Mouse (Mus musculus) cerebellum, adult 8-10 months (tissue): ENCODE results near the gene Otop2.

Source experiments
- DNase-seq: peaks from one replicate; pipeline ENCODE4 v3.0.0; 2022

Otop2 gene

DNA sequence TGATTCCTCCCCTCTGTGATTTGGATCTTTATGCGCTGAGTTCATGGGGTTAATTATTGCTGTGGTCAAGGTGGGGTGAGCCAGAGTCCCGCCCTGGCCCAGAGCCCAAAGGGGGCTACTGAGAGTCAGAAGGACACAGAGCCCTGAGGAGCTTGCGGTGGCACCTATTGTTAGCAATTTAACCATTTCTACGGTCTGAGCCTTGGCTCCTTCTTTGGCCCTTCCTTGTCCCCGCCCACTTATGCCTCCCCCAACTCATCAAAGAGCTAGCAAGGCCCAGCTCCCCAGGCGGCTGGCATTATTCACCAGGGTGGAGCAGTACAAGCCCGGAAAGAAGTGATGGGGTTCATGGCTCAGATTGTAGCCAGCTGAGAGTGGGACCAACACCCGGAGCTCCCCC lies at the start of gene Otop2:
Gene Otop2 (plus strand): TSS at position 301 of the 400 bp plus-strand sequence.
- DNase-seq = no peak

DNA sequence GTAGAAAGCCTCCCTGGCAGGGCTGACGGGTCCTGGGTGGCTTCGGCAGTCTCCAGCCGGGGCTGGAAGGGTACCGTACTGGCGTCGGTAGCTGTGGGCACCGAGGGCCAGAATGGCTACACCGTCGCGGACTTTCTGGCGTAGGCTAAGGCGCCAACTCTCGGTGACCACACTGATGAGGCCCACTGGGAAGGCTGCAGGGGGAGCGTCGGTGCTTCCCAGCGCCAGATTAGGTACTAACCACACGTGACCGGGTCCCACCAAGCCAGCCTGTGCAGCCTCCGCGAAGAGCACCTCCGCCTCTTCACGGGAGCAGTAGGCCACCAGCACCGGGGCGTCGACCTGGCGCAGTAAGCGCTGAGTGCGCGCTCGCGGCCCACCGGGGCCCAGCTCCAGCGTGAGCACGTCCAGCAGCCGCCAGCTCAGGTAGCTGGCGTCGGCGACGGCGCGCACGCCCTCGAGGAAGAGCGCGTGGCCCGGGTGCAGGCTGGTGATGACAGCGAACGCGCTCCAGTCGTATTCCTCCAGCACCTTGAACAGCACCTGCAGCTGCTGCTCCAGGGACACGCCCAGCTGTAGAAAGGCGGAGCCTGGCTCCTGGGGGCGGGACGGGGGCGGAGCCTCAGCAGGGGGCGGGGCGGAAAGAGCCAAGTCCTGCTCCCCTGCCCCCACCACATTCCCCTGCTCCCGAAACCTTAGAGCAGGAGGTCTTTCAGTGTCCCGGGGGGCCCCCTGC lies 49.0 kb upstream of the Otop2 start:
- DNase-seq = no peak

DNA sequence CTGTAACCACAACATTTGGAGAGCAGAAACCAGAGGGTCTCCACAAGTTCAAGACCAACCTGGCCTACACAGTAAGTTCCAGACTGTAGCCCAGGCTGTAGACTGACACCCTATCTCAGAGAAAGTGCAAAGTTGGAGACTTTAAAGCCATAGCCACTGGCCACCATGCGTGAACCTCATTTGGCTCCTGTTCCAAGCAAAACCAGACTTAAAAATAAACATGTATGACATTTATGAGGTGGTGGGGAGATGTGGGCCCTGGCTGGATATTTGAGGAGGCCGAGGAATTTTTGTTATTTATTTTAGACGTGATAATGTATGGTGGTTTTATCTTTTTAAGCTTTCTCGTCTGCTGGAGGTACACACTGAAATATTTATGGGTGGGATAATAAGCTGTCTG lies 47.8 kb upstream of the Otop2 start:
- DNase-seq = no peak

DNA sequence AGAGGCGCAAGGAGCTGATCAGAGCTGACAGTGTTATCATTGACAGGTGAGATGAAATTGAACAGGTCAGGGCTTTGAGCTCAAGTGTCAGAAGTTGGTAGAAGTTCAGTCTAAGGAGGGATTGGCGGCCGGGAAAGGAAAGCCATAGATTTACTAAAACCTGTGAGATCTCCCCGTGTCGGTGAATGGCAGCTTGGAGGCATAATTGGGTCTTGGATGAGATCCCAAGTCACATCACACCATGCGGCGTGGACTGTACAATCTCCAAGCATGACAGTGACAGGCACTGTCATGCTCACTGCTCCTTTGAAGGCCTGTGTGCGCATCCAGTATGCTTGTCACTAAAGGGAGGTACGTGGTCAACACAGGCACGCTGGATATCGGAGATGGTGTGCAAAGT lies 44.0 kb upstream of the Otop2 start:
- peak; percentile 63 for DNase-seq

DNA sequence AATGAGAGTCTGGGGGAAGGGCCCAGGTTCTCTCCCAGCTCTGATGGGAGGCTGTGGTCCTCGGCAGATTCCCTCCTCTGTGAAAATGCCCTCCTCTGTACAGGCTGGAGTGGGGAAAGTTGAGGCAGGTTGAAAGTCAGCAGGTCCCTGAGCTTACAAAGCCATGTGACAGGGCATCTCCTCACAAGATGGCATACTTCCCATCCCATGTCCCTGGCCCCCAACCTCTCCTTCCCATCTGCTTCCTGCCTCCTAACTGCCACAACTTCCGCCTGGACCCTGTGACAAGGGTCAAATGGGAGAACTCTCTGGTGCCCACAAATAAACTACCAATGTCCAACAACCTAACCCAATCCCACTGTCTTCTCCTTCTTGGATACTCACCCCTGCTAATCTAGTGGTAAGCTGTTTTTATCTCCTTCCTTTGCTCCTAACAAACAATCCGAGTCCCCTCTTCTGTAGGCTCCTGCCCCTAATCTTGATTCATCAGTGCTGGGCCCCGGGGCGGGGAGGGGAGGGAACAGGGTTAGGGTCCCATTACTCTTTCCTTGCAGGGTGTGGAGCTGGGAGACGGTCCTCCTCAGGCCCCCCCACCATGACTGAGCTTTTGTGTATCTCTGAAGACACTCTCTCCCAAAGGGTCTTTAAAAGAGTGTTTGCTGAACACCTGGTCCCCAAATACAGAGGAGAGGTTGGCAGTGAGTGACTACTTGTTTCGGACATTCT lies 42.7 kb upstream of the Otop2 start:
- no peak for DNase-seq

DNA sequence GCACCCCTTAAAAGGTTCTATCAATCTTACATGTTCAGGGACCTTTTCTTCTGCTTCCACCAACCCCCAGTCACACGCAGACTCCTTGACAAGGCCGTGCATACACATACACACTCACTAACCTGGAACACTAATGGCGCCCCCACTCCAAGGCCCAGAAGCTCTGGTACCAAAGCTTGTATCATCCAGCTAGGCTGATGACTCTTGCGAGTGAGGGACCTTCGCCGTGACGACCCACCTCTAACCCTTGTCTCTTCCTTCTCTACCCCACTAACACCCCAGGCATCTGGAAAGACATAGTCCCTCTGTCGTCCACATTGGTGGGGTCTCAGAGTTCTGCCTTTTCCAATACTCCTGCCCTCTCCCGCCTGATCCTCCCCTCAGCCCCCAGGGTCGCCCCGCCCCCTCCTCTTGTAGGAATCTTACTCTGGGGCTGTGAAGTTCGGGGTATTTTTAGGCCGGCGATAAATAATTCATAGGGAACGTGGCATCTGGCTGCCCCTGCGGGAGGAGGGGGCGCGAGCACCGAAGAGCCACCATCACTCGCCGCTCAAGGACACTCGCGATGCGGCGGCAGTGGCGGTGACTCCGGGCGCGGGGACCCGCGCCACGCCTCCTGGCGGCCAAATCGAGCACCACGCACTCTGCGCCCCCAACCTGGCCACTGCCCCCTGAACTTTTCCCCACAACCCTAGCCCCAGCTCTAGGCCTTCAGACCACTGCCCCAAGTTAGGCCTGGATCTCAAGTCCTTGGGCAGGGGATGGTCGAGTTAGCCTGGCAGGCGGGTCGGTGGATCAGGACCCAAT lies 41.9 kb upstream of the Otop2 start:
- DNase-seq = no peak

DNA sequence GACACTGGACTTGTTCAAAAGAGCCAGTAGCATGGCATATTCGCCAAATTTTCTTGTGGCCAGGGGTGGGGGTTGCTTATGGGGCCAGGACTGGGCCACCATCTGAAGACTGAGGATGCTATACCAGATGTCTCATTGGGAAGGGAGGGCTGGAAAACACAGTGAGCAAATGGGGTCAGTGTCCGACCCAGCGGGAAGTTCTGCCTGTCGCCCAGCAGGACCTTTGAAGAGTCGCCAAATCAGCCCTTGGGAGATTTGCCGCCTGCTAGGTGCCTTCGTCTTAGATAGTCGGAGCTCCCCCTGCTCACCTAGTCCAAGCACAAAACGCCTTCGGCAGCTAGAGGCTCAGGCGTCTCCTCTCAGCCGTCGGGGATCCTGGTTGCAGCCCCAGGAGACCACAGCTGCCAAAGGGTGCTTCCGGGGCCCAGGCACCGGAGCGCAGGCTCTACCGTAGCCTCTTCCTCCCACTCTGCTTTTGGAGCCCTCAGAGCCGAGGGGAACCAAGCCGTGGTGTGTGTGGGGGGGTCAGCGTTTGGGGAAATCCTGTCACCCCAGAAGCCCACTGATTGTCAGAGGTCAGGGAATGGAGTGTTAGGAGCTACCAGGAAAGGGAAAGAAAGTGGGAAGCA lies 41.1 kb upstream of the Otop2 start:
- peak; percentile 81 for DNase-seq

DNA sequence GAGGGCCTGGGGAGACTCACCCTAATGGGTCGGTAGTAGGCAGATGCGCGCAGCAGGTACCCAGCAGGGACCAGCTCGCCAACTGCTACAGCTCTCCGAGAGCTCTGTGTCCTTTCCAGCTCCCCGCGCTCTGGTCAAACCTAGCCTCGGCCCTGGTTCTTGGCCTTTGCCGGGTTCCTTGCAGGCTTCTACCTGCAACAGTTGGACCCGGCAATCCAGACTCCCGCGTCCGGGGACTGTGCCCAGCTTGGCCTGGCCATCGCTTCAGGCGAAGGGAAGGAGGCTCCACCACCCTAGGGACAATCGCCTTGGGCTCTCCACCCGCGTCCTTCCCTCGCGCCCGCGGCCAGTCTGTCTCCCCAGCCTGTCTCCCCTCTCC lies 40.6 kb upstream of the Otop2 start:
- peak; percentile 81 for DNase-seq

DNA sequence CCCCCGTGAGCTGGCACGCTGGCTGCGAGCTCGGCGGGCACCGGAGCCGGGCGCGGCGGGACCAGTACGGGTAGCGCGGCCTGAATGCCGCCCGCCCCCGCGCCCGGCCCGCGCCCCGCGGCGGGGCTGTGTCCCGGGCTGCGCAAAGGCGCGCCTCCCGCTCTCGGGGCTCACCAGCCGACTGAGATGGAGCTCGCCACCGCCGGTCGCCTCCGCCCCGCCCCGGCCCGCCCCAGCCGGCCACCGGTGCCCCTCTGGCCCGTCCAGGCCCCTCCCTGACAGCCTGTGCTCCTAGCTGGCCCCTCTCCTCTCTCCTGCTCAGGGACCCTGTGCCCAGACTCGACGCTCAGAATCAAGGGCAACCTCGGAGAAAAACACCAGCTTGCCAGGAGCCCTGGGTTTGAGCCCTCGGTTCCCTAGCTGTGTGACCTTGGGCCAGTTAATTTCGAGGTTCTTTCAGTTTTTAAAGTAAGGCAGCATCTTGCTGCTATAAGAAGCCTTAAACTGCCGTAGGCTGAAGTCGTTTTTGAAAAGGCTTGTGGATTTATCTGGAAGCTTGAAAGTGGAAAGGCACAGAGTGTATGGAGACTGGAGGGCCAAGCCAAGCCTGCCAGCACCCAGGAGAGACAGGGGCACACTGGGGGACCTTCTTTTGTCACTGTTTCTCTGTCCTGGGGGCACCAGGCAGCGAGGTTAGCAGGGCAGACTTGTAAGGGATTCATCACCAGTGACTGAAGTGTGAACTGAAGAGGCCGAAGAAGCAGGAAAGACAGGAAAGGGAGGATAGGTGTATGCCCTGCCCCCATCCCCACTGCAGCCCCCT lies 39.7 kb upstream of the Otop2 start, which contains the start of gene Grin2c:
Gene Grin2c (minus strand): TSS at position 183 of the 823 bp plus-strand sequence.
- DNase-seq = peak; percentile 70

DNA sequence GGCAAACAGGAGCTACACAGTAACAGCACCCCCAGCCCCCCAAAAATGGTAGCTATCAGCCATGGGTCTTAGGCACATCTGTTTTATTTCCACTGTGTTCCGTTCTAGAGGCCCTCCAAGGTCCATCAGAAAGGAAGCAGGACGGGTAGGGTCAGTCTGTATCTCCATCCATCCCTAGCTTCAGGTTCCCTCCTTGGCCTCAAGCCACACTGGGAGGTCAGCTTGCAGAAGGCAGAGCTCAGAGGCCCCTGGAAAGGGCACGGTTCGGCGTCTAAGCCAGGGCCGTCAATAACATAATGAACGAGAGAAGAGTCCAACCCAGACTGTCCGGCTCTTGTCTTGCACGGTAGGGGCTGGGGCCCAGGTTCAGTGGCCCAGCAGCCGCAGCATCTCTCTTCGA lies 39.0 kb upstream of the Otop2 start:
- peak; percentile 47 for DNase-seq

DNA sequence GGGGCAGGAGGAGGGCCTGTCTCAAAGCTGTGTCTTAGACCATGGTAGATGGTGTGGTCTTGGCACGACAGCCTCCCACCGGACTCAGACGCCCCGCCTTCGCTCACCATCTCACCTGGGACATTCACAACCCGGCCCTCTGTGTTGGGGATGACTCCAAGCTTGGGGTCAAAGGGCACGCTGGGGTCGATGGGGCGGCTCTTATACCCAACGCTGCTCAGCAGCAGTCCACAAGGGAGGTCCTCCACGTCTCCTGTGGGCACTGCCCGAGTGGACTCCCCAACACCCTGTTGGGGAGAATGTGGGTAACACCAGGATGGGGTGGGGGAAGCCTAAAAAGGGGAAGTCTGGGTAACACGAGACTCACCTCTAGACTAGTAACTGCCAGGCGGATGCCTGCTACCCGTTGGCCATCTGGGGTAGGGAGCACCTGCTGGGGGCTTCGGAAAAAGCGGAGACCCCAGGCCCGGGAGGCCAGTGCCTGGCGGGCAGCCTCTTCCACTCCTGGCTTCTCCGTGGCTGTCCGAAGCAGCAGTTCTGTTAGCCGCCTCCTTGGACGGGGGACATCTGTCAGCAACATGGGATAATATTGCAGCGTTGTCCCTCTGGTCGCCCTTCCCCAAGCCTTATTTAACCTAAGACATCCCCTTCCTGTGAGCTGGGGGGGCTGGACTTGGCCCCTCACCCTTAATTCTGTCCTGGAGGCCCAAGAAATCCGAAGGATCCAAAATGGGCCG lies 37.5 kb upstream of the Otop2 start:
- DNase-seq = peak; percentile 49

DNA sequence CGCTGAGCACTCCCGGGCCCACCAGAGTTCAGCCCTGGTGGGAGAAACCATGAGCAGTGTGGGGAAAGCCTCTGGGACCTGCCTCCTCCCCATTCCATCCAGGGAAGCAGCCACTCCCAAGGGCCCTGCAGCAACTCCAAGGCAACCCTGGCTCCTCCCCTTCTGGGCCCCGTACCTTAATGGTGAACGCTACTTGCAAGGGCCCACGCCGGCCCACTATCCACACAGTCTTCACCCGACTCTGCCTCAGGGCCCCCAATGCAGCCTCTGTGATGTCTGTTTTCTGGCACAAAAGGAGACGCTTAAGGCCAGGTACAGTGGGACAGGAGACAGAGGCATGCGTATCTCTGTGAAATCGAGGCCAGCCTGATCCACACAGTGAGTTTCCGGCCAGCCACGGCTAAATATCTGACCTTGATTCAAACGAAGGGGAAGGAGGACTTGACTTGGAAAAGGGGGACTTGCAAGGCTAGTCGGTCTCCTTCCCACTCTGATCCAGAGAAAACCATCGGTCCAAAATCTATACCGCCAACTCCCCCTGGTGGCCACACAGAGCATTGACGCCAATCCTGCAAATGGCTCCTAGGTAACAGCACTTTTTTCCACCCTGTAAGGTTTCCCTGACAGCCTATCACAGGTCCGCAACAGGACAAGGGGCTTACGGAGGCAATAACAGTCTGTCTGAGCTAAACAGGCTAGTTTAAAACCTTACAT lies 36.7 kb upstream of the Otop2 start:
- peak; percentile 94 for DNase-seq

DNA sequence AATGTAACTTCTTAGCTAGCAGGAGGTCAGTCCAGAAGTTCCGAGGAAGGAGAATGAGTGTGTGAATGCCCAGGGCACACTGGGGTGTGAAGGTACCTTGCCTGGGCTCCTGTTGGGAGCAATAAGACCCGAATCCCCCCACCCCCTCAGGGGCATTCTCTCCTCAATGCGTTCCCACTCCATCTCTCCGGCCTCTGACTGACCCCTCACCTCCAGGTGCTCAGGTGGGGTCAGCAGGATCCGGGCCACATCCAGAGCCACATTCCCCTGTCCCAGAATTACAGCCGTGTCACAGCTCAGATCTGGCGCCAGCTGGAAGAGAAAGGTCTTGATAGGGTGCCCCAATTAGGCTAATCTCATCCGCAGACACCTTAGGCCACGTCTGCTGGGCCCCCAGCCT lies 35.9 kb upstream of the Otop2 start:
- no peak for DNase-seq

DNA sequence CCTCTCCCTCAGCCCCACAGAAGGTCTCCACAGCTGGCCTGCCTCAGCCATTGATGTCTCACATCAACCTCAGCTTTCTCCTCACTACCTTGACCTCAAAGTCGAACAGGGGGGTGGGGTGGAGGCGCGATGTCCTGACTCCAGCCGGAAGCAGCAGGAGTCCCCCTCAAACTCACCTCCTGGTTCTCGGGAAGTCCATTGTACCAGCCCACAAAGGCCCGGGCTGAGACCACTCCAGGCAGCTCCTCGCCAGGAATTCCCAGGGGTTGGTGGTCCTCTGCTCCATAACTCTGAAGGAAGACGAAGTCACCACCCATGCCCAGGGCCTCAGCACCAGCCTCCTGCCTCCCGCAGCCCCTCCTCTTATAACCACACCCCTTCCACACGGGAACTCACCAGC lies 35.5 kb upstream of the Otop2 start:
- no peak for DNase-seq

DNA sequence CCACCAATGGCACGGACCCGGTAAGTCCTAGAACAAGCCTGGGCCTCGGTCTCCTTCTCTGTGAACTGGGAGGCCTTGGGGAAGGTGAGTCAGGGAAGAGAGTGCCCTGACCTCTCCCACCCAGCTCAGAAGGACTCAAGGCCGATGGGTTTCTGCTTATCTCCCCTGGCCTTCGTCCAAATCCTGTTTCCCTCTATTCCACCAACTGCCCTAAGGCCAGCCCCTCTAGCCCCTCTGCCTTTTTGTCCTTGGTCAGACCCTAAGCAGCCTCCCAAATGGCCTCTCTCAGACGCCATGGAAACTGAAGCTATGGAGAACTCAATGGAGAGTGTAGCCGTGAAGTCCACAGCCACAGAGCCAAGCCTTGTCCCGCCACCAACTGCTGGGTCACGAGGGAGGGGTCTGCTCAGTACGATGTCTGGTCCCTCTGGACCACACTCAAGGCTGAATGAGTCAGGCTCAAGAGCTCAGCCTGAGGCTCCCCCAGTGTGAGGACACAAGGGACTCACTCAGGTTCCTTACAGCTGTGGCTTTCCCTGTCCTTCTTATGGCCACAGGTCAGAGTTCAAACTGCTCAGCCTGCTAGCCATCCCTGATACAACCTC lies 34.0 kb upstream of the Otop2 start:
- no peak for DNase-seq

DNA sequence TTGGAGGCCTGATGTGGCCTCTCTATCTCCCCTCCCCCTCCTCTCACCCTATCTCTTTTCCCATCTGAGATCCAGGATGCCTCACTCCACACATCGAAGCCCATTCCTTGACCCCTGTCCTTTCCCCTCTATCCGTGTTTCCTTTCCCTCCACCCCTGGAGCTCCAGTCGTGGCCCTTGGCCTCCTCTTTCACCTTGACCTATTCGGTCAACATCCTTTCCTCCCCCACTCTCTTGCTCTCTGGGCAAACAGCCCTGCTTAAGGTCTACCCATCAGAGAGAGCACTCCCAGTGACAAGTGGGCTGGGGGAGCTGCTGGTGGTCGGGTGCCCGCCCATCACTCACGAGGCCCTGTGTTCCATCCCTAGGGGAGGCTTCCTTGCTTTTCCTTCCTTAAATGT lies 33.2 kb upstream of the Otop2 start:
- DNase-seq = no peak

DNA sequence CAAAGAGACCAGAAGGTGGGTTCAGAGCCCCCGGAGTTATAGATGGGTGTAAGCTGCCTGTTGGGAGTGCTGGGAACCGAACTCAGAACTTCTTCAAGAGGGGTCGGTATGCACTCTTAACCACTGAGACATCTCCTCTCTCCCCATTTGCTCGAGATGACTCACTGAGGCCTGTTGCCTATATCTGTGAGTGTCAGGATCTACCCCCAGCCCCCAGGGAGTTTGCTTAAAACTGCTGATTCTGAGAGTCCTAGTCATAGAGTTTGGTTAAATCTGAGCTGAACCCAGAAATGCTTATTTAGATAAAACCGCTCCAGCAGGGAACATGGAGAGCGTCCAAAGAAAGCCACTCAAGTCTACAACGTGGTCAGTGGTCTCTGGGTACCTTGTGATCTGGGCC lies 32.8 kb upstream of the Otop2 start:
- DNase-seq = no peak

DNA sequence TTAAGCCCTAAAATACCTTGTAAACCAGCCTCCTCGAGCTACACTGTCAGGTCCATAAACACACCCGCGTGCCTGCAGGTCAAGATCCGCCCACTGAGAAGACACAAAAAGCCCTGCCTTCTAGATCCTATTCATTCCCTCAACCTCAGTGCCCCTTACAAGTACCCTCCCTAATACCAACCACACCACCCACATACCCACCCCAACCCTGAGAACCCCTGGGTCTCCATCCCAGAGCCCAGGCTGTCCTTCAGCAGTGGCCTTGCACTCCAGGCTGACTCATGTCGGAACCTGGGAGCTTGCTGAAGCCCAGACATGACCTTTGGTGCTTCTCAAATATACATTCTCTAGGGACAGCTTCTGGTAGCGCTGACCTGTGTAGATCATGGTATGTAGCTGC lies 32.2 kb upstream of the Otop2 start:
- DNase-seq = no peak

DNA sequence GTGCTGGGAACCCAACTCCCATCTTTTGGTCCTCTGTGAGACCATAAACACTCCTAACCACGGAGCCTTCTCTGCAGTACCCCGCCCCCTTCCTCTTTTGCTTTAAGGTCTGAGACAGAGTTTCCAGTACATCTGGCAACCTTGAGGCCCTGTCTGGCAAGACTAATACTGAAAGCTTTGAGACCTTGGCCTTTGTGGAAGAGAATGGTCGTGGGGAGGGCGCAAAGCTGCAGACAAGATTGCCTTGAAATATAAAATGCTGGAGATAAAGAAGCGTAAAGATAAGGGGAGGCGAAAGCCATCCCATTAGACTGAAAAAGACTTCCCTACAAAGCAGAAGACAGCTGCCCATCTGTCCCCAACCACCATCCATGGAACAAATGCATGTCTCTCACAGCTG lies 31.5 kb upstream of the Otop2 start:
- no peak for DNase-seq

DNA sequence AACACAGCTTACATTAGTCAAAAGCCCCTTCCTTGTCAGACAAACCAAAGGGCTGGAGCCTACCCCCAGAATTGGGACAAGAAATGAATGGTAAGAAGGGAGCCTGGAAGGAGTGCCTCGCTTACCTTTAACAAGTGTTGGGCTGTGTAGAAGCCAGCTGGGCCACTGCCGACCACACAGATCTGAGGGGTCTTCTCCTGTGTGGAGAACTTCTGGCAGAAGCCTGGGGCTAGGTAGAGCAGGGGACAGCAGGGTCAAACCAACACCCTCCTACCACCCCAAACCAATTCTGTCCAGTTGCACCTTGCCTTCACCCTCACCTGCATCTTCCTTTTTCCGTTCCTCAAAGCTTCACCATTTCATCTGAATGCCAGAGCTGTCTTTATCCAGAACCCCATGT lies 31.0 kb upstream of the Otop2 start:
- DNase-seq = no peak
